Mouse (Mus musculus): ENCODE measurements around the gene Unc119b. TPM values are rescaled to one million over a fixed set of nuclear protein-coding genes. Genes with fewer than 3 reads are reported as not detected.
"Not testable (repeated sequence)": the region's sequence is repeated elsewhere in the genome, so short reads cannot be mapped to it uniquely, and the experiment has no call there.

Gene Unc119b
- total RNA-seq, 4 experiments from 2014 or later = 8.6 to 11.7 (median 9.8) TPM

- DNase-seq (ENCODE audit: low spot score in 2 of 2) = no peak
Measured at GRCm38 (mm10) chr5:115091776-115092175, 43.0 kb downstream of the Unc119b start.

GRCm38 (mm10) chr5:115091015-115091414 is 43.8 kb downstream of the Unc119b start:
- DNase-seq (ENCODE audit: low spot score in 2 of 2) = no peak

GRCm38 (mm10) chr5:115089592-115090268 is 45.0 kb downstream of the Unc119b start:
- DNase-seq (ENCODE audit: low spot score in 2 of 2) = no peak

- no peak for DNase-seq (ENCODE audit: low spot score in 2 of 2)
Measured at GRCm38 (mm10) chr5:115085675-115086074, 49.1 kb downstream of the Unc119b start.

- DNase-seq (ENCODE audit: low spot score in 2 of 2) = no peak
Measured at GRCm38 (mm10) chr5:115083492-115083891, 51.3 kb downstream of the Unc119b start.

GRCm38 (mm10) chr5:115081636-115082035 is 53.1 kb downstream of the Unc119b start:
- DNase-seq (ENCODE audit: low spot score in 2 of 2) = no peak

GRCm38 (mm10) chr5:115076144-115076901 is 58.5 kb downstream of the Unc119b start:
- DNase-seq (ENCODE audit: low spot score in 2 of 2) = peak; percentile 34 to 51

- no peak for DNase-seq (ENCODE audit: low spot score in 2 of 2)
Measured at GRCm38 (mm10) chr5:115074749-115075148, 60.0 kb downstream of the Unc119b start.

GRCm38 (mm10) chr5:115073306-115073705 is 61.5 kb downstream of the Unc119b start:
- not testable (repeated sequence) for DNase-seq (ENCODE audit: low spot score in 2 of 2)

Other genes with a start within 250 kb of the Unc119b start
- gene Oasl2, start 238.0 kb downstream of the Unc119b start, total RNA-seq (2022) = 1 to 10 TPM in 2 of 4 experiments, under 1 TPM in 2; 0.19 to 1.6 (median 0.86) TPM
- not detected for gene Oasl1, start 211.7 kb downstream of the Unc119b start, total RNA-seq (2022)
- gene 2210016L21Rik, start 192.8 kb downstream of the Unc119b start, total RNA-seq (2022) = 10 to 100 TPM; 16.9 to 29.0 (median 26.0) TPM
- gene Hnf1a, start 163.9 kb downstream of the Unc119b start, total RNA-seq (2022) = not detected
- 10 to 100 TPM; 18.2 to 20.9 (median 20.0) TPM for gene Sppl3, start 123.8 kb downstream of the Unc119b start, total RNA-seq (2022)
- not detected for gene Gm10401, start 36.7 kb downstream of the Unc119b start, total RNA-seq (2022)
- 10 to 100 TPM; 66.4 to 76.7 (median 72.5) TPM for gene Acads, start 15.6 kb downstream of the Unc119b start, total RNA-seq (2022)
- 100 to 1,000 TPM; 140 to 220 (median 197) TPM for gene Mlec, start 23.2 kb upstream of the Unc119b start, total RNA-seq (2022)
- 1 to 10 TPM in 1 of 4 experiments, under 1 TPM in 3; 0.22 to 1.1 (median 0.38) TPM for gene Cabp1, start 59.4 kb upstream of the Unc119b start, total RNA-seq (2022)
- 10 to 100 TPM; 27.3 to 40.7 (median 38.0) TPM for gene Pop5, start 100.9 kb upstream of the Unc119b start, total RNA-seq (2022)
- gene Rnf10, start 137.9 kb upstream of the Unc119b start, total RNA-seq (2022) = 100 to 1,000 TPM; 304 to 367 (median 342) TPM
- gene Coq5, start 144.7 kb upstream of the Unc119b start, total RNA-seq (2022) = 10 to 100 TPM; 73.1 to 89.5 (median 82.1) TPM
- gene Dynll1, start 166.0 kb upstream of the Unc119b start, total RNA-seq (2022) = 10 to 100 TPM; 37.7 to 68.0 (median 49.9) TPM
- 10 to 100 TPM in 3 of 4 experiments, 1 to 10 TPM in 1; 8.6 to 13.1 (median 11.5) TPM for gene Srsf9, start 192.2 kb upstream of the Unc119b start, total RNA-seq (2022)
- gene Gatc, start 206.2 kb upstream of the Unc119b start, total RNA-seq (2022) = 10 to 100 TPM; 22.8 to 25.6 (median 24.4) TPM
- 10 to 100 TPM; 18.9 to 23.7 (median 20.1) TPM for gene Triap1, start 206.2 kb upstream of the Unc119b start, total RNA-seq (2022)
- 10 to 100 TPM; 35.3 to 49.8 (median 42.5) TPM for gene Cox6a1, start 214.0 kb upstream of the Unc119b start, total RNA-seq (2022)